Mouse (Mus musculus) spleen, postnatal 10 days (tissue): ENCODE results near the gene Entr1.
"Not testable (repeated sequence)": the region's sequence is repeated elsewhere in the genome, so short reads cannot be mapped to it uniquely, and the experiment has no call there.

Source experiments
- DNase-seq, 2 experiments: peaks; one replicate each; pipeline ENCODE4 v3.0.0; 2021 to 2022; ENCODE audit warnings: low spot score in 2 of 2

The Entr1 gene

DNA sequence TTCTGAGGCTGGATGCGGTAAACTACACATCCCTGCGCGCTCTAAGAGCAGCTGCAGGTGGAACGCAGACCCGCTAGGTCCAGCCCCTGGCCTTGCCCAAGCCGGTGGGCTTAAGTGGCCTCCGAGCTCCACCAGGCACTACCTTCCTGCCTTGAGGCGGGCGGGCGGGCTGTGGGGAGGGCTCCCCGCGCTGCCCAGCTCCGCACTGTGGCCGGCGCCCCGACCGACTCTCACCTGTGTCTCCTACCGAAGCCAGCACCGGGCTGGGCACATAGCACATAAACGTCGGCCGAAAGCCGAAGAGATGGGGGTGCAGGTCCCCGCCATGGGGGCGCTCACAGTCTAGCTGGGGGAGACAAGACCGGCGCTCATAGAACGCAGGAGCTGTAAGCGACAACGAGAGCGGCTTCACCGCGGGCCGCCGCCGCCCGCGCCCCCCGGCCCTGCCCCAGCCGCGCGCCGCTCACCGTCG, 398 bp downstream of the Entr1 start:
- DNase-seq, result peak in 1 of 2 experiments; percentile 69

DNA sequence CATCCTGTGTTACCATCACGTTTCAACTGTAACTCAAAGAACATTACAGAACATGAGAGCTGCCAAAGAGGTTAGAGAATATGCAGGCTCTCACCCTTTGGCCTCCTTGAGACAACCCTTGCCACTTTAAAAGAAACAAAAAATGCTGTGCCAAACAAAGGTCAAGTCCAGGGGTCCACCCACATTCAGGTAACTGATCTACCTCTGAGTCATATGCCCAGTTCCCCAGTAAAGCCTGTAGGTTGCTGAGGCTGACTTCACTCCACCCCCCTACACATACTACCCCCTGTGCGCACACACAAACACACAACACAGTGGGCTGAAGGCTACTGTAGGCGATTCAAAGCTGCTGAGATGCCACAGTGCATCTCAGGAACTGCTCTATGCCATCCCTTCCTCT, 1.4 kb downstream of the Entr1 start:
- DNase-seq, result no peak

DNA sequence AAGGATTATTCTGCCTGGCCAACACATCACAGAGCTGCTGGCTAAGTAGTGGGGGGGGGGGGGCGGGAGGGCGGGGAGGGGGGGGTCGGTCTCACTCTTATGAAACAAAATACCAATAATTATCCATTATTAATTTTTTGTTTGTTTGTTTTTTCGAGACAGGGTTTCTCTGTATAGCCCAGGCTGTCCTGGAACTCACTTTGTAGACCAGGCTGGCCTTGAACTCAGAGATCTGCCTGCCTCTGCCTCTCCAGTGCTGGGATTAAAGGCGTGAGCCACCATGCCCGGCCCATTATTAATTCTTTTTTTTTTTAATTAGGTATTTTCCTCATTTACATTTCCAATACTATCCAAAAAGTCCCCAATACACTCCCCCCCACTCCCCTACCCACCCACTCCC, 8.2 kb downstream of the Entr1 start:
- DNase-seq, result not testable (repeated sequence)

DNA sequence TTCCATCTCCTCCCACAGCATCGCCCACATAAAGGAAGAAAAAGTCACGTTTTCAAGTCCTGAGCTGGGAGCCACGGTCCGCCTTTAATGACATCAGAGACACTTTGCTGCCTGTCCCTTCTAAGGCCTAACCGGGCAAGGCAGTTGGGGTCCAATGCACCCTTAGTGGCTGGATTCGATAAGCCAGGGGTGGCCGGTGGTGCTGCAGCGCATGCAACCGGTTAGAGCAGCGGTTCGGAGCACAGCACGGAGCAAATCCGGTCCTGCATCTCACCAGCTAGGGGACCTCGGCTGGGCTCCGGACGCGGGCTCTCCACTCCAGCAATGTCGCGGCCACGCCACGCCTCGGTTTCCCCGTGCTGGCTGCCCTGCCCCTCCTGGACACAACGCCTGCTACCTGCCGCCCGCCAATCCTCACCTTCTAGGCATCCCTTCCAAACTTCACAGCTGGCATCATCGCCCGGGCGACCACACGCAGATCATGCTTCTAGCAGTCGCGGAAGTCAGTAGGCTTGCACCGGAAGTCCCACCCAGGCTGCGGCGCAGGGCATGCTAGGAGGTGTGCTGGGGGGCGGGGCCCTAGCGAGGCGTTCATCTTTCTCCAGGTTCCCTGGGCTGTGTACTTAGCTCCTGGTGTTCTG, 8.9 kb downstream of the Entr1 start, which contains the start of gene Snapc4:
Gene Snapc4 (minus strand): TSS at position 523 of the 641 bp plus-strand sequence.
- peak; percentile 69 to 89 for DNase-seq

DNA sequence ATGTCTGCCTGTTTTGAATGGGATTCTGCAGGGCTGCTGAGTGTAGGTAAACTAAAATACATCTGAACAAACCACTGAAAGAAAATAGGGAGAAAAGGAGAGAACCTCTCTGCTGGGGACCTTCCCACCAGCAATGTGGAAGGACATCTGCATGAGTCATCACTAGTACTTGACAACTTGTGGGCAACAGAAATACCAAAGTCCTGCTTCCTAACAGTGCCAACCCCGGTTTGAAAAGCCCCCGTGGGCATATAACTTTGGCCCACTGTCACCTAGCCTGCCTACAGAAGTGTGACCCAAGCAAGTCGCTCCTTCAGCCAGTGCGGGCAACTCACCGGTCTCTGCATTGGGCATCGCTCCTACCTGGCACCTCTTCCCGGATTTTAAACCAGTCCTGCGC, 16.7 kb downstream of the Entr1 start:
- DNase-seq, result no peak

DNA sequence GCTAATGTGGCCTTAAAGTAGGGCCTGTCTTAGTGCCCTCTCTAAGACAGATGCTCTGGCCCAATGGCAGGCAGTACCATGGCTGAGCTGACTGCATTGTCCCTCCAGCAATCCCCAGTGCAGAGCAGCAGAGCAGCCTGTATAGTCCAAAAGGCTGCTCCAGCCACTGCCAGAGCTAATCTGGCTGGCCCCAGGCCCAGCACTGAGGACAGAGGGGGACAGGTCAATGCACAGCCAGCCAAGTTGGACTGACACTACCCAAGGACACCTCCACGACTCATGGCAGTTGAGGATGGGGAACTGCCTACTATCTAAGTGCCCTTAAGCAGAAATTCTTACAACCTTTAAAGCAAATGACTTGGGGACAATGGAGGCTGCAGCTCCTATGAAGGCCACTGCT, 20.5 kb downstream of the Entr1 start:
- no peak for DNase-seq

DNA sequence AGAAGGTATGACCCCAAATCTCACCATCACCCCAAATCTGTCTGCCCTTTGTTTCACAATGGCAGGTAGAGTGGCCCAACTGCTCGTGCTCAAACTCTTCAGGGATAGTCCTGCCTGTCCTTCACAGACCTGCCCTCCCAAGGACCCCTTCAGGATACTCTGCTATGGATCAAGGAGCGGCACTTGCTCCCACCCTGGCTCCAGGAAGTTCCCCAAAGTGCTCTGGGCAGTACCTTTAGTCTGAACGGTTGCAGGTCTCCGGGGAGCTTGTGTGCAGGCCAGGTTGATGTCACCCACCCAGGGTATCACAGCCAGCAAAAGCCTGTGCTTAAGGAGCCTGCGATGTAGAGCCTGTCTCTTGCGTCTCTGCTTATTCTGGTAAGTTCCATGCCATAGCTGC, 21.2 kb downstream of the Entr1 start:
- no peak for DNase-seq

DNA sequence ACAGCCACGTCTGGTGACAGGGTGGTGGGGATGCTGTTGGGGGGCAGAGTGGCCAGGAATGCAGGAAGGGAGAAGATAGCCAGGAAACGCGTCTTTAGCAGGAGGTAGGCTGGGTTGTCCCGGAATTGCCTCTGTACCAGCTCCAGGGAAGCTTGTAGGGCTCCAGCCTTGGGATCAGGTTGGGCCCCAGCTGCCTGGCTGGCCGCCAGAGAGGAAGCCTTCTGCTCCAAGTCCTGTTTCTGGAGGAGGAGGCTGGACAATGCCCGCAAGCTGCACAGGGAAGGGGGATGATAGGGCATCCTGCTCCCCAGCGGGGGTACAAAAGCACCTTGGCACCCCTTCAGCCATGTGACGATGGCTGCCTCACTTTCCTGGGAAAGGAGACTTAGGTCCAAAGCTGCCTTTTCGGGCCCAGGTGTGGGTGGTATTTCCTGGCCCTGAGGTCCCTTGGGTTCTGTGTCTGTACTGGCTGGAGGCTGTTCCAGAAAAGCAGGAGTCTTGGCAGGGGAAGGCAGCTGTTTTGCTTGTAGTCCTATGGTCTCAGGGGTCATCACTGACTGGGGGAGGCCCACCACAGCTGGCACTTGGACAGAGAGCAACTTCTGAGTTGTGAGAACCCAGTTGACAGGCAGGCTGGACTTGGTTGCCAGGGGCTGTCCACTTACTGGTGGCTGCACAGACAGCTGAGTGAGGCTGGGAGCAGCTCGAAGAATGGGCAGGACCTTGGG, 24.2 kb downstream of the Entr1 start:
- DNase-seq, result peak in 1 of 2 experiments; percentile 37

DNA sequence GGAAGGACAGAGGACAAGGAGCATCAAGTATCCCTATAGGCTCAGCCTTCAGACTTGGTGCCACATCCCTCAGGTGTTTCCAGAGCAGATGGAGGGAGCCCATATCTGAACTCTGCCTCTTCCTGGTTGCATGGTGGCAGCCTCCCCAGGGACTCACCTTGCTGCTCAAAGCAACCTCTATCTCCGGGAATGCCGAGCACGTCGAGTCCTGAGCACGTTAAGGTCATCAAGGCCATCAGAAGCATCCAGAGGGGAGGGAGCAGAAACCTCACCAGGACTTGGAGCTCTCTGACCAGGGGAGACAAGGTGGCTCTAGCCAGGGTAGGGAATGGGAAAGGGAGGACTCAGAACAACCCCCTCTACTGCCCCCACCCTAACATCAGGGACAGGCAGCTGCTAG, 25.6 kb downstream of the Entr1 start:
- DNase-seq, result no peak

DNA sequence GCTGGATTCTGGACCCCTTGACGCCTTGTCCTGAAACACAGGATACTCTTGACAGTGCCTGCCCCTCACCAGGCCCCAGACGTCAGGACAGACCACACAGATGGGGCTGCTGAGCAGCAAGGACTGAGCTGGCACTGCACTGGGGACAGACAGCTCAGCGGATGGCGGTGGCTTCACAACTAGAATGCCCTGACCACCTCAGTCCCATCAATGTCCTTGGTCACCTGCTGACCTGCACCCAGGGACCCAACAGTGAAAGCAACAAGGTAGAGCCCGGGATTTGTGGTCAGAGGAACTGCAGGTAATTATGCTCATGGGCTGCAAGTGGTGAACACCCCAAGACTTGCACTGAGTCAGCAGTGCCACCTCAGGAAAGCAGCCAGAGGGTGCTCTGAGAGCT, 26.1 kb downstream of the Entr1 start:
- no peak for DNase-seq

DNA sequence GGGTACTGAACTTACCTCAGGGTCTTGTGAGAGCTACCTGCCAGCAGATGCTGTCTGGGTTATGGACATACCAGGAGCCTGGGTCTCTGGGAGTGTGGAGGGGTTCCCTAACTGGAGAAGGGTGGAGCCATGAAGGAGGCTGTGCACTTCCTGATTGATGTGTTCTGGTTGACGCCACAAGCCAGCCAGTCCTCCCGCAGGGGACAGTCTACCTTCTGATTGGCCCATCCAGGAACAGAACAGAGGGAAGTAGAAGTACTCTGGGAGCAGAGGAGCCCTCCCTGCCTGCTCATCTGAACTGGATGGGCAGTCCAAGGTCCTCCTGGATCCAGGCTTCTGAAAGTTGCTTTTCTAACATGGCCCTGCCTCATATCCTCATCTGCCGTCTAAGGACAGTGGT, 28.3 kb downstream of the Entr1 start, which contains the start of gene Card9:
Gene Card9 (minus strand): TSS at position 147 of the 400 bp plus-strand sequence.
- no peak for DNase-seq

DNA sequence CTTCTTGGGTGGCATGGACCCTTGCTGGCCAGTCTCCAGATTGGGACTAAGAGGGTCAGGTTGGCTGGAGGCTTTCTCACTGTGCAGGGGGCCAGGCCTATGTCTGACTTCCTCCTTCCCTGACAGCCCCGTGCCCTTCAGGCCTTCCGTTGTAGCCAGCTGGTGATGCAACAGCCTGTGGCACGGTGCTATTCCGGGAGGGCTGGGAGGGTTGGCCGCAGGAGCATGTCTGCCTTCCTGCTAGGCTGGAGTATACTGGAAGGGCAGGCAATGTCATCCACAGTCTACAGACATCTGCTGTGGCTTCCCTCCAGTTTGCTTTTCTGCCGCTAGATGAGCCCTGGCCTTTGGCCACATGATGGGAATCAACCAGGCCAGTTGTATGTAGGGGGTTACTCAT, 29.1 kb downstream of the Entr1 start:
- DNase-seq, result no peak

DNA sequence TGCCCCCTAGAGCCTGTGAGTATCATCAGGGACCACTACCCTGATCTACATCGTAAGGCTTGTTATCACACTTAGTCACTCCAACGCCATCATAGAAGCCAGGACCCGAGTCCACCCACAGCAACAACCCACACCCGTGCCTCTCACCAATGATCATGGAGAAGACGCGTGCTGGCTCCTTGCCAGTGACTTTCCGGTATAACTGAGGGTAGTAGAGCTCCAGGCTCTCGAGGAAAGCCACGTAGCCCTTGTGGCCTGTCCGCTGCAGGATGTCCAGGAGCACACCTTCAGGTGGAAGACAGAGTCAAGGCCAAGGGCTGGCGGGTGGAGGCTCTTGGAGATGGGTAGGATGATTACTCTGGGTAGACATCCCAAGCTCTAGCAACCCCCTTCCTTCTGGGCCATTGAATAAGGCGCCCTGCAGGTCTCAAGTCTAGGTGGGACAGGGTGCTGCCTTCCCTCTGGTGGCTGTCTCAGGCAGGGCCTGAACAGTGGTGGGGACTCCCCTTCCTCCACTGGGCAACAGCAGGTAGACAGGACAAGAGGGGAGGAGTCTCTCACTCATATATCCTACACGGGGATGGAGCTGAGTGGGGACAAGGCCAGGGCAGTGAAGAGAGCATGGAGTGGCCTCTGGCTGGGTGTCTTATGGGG, 30.3 kb downstream of the Entr1 start:
- DNase-seq, result no peak

DNA sequence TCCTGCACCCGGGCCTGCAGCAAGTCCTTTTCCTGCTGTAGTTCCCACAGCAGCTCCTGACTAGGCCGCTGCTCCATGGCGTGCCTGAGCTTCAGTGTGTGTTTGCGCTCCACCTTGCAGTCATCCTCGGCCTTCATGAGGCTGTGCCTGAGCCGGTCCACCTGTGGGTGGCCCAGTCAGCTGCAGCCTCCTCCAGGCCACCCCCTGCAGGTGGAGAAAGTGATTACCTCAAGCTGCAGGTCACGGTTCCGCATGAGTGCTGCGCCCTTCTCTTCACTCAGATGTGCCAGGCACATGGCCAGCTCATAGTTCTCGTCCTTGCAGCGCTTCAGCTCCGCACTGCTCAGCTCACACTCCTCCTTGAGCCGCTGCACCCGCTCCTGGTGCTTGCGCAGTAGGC, 31.6 kb downstream of the Entr1 start:
- DNase-seq, result no peak

DNA sequence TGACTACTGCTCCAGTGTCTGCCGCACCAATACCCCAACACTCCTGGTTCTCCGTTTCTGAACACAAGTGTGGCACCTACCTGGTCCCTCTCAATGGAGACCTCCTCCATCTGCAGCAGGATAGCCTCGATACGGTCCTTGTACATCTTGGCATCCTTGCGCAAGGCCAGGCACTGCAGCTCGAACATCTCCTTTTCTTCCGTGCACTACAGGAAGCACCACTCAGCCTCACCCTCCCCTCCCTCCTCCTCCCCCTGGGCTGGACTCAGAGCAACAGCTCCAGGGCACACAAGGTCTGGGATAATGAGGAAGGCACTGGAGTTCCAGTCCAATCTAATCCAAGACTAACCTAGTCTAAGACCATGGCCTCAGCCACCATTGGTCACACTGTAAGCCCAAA, 32.4 kb downstream of the Entr1 start:
- no peak for DNase-seq

DNA sequence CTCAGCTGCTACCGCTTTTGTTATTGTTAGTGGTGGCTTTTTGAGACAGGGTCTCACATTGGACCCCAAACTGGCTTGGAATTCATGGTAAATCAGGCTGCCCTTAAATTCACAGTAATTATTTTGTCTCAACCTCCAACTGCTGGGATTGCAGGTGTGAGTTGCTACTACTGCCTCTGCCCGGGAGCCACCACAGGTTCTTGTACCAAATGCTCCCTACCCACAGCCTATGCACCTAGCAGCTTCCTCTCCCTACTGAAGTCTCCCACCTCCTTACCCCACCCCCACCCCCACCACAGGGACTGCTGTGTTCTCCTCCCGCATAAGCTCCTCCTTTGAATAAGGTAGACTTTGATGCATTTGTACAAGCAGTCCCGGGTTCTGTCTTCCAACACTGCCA, 32.9 kb downstream of the Entr1 start:
- no peak for DNase-seq

DNA sequence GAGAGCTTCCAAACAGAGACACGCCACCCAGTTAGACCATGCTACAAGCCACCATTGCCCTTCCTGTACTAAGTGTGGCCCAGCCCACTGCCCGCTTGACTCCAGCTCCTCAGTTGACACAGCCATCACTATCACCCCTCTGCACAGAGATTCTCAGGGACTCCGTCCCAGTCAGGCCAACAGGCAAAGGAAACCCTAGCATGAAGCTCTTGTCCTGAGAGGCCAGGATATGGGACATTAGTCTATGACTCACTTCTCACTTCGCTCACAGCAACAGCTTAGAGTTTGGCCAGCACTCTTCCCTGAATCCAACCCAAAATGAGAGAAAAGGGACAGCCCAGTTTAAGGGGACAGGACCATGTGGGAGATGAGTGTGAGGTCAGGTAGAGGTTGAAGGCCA, 34.7 kb downstream of the Entr1 start:
- no peak for DNase-seq

DNA sequence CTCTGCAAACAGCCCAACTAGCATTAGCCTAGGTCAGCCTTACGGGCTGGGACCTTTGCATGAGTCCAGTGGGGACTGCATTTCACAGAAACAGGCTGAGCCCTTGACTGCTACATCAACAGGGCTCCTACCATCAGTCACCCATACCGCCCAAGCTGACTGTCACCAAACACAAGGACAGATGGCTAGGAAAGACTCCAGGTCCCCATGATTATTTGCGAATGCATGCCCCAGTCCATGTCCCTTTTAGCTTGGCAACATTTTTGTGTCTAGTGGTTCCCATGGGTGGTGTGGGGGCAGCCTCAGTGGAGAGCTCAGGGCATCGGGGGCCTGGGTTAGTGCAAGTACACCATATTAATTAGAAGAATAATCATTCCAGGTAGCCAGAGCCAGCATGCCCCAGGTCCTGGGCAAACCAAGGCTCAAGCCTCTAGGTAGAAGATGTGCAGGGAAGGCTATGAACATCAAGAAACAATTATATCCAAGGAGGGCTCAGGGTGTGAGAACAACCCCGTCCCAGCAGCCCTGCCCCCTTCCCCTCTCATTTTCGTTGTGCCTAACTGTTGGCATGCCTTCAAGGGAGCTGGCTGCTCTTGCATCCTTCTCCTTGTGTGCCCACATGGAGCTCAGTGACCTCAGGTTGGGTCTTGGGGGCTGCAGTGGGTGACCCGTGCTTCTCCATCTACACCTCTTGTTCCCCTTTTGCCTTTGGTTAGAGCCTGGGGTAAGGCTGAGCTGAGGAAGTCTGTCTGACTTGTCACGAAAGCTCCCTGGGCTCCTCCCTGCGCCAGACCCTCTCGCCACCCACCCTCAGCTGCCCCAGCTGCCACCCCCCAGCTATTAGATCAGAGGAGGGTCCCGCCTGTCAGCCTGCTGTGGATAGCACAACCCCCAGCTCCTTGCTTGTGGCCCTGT, 35.8 kb downstream of the Entr1 start:
- no peak for DNase-seq

DNA sequence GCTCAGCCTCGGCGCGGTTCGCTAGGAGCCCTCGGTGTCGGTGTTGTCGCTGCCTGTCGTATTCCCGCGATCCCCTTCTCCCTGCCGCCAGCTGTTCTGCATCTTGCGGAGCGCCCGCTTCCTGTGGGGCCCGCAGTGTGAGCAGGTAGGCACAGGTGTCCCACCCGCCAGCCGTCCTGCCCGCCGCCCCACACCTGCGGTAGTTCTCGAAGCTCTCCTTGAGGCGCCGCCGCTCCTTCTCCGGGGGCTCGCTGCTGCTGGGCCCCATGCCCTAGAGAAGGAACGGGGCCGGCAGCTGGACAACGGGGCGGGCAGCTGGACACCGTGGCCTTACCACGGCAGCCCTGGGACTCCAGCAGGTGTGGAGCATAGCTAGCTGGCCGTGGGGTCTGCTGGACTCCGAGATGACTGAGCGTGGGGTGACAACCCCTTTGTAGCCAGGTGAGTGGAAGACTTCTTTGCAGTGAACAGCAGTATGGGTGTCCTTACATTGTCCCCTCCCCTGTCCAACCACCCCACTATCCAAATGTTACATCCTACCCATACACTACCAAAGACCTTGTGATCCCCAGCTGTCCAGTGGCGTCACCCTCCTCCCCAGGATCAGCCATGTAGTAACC, 36.7 kb downstream of the Entr1 start:
- peak in 1 of 2 experiments; percentile 49 for DNase-seq

DNA sequence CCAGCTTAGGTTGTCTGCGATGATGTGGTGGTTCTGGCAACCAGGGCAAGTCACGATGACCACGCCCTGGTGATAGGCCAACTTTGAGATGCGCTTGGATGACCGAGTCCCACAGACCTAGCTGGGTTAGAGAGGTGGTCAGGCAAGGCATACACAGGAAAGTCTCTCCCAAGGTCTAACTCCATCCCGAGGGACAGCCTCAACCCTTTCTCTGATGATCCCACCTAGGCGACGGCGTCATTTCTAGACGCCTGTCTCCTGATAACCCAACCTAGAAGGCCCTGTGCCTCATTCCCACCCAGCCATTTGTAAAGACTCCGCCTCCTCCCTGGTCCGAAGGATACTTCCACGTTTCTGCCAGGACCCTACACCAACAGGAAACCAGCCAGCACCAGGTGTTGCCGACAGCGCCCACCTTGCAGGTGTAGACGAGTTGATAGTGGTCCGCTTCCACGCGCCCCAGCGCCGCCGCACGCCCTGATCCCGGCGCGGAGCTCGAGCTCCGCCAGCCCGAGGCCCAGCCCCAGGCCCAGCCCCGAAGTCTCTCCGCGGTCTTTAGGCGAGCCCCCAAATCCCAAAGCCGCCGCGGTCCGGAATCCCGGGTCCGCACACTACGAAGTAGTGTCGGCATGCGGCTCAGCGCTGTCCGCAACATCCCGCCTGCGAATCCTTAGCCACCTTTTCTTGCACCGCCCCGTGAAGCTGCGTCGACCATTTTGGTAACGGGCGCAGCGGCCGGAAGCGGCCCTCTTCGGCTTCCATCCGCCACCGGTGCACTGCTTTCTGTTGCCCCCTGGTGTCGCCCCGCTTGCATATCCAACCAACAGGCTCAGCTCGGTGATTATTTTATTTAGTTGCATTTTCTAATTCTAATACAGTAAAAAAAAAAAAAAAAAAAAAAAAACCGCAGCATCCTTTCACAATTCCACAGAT, 37.5 kb downstream of the Entr1 start, which contains the start of gene Dnlz:
Gene Dnlz (minus strand): TSS at position 753 of the 933 bp plus-strand sequence.
- DNase-seq, result peak; percentile 85 to 94
